Mouse (Mus musculus) kidney, embryonic 16.5 days (tissue): ENCODE measurements around the gene Scube1. TPM values are rescaled to one million over a fixed set of nuclear protein-coding genes. Genes with fewer than 3 reads are reported as not detected.

ENCODE experiments used
- ATAC-seq: fragments of 200-750 bp; cut with Nextera tagmentation; 2 replicates; pipeline ENCODE4 v1.8.0; 2017; ENCODE audit warnings: moderate TSS enrichment; ENCODE audit not compliant: low FRiP score, low TSS enrichment
- H3K27ac ChIP-seq: fragments of 300-500 bp; sonication (generic); 2 replicates; pipeline ENCODE4 v1.5.1; 2014; ENCODE audit warnings: low read length
- H3K27me3 ChIP-seq: fragments of 300-500 bp; sonication (generic); 2 replicates; pipeline ENCODE4 v1.6.1; 2014; ENCODE audit warnings: low read length, control low read depth, mixed read lengths; ENCODE audit not compliant: insufficient read depth
- H3K36me3 ChIP-seq: fragments of 300-500 bp; sonication (generic); 2 replicates; pipeline ENCODE4 v1.6.1; 2014; ENCODE audit warnings: low read length, control low read depth, mixed read lengths; ENCODE audit not compliant: insufficient read depth
- H3K4me1 ChIP-seq: fragments of 300-500 bp; sonication (generic); 2 replicates; pipeline ENCODE4 v1.6.1; 2014; ENCODE audit warnings: low read length, control low read depth, mixed read lengths; ENCODE audit not compliant: insufficient read depth
- H3K4me2 ChIP-seq: fragments of 300-500 bp; sonication (generic); replicated peaks from 2 replicates; pipeline ENCODE4 v1.6.1; 2014; ENCODE audit warnings: low read depth, low read length
- H3K4me3 ChIP-seq: fragments of 300-500 bp; sonication (generic); 2 replicates; pipeline ENCODE4 v1.5.1; 2014; ENCODE audit warnings: mild to moderate bottlenecking, low read length
- H3K9ac ChIP-seq: fragments of 300-500 bp; sonication (generic); replicated peaks from 2 replicates; pipeline ENCODE4 v1.6.1; 2014; ENCODE audit warnings: low read length
- H3K9me3 ChIP-seq: fragments of 300-500 bp; sonication (generic); 2 replicates; pipeline ENCODE4 v1.6.1; 2016; ENCODE audit warnings: low read length, control low read depth
- WGBS: fragments of 180-500 bp; shearing (Covaris S2); extraction: QIAGEN DNeasy Blood & Tissue Kit; methylation state at CpG from one replicate; pipeline ENCODE4 v1.1.7; 2014; 5-methylcytosine and 5-hydroxymethylcytosine counted together
- polyA plus RNA-seq: library from polyadenylated mRNA; unstranded; fragments of >200 nt; fragmentation: Nextera tagmentation; extraction: Ambion mirVana; gene quantifications from 2 replicates; pipeline ENCODE4 v1.2.1, GENCODE M21; 2015

Scube1 gene
- polyA plus RNA-seq, 1 experiment from 2014 or later = 4.8 TPM

DNA sequence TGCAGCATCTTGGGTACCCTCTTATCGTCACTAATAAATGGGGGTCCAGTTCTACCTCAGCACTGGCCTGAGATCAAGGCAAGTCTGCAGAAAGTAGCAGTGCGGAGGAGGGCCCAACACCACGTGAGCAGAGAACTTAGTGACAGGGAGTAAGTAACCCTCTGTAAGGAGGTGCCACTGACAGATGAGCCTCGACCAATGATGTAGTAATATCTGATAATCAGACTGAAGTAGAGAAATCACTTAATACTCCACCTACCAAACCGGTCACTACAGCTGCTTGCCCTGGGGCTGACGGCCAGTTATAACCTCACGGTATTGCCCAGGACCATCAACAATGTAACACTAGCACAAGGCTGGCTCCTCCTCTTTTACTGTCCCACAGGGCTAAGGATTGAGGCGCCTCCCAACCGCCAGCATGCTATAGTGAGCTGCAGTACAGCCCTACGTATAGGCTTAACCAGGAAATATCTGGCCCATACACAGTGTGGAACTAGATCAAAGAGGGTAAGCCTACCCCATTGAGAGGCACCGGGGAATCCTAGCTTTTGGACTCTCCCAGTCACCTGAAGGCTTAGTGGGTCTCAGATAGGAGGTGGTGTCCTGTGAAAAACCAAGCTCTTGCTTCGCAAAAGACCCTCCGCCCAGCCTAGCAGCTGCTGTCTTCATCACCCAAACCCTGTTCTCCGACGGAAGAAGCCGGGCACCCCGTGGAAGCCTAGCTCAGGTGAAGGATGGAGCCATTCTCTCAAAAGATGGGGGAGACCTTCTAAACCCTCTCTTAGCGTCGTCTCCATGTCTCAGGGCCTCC is 130.9 kb downstream of the Scube1 start:
- Histone ChIP-seq H3K36me3 (no peaks in the 10 kb centered on the region), H3K4me3 (peak overlapping the region; percentile 90), H3K9me3 (no peaks in the 10 kb centered on the region), H3K4me2 (peak overlapping the region; percentile 88), H3K27me3 (no peaks in the 10 kb centered on the region), H3K27ac (no peak overlapping the region), H3K4me1 (peaks cover 17% of the 10 kb centered on the region), H3K9ac (peak overlapping the region; percentile 82)
- 8% methylated on average over 19 of the region's 19 CpGs for WGBS
- ATAC-seq = peak; percentile 72

- H3K9me3 ChIP-seq = no peaks in the 10 kb centered on the region
- no peak overlapping the region for H3K4me3 ChIP-seq
- H3K27me3 ChIP-seq = no peaks in the 10 kb centered on the region
- H3K27ac ChIP-seq = no peak overlapping the region
- H3K4me2 ChIP-seq = 0 out of 2 replicates have a peak overlapping the region, but pooled peaks have one; percentile 88
- H3K4me1 ChIP-seq = peaks cover 17% of the 10 kb centered on the region
- no peak for ATAC-seq
- peak overlapping the region; percentile 82; the same call in 1 of the 2 replicates for H3K9ac ChIP-seq
- H3K36me3 ChIP-seq = peaks cover 4% of the 10 kb centered on the region; the same call in 1 of the 2 replicates
Observed at GRCm38 (mm10) chr15:83593189-83593585, 131.6 kb downstream of the Scube1 start.

DNA sequence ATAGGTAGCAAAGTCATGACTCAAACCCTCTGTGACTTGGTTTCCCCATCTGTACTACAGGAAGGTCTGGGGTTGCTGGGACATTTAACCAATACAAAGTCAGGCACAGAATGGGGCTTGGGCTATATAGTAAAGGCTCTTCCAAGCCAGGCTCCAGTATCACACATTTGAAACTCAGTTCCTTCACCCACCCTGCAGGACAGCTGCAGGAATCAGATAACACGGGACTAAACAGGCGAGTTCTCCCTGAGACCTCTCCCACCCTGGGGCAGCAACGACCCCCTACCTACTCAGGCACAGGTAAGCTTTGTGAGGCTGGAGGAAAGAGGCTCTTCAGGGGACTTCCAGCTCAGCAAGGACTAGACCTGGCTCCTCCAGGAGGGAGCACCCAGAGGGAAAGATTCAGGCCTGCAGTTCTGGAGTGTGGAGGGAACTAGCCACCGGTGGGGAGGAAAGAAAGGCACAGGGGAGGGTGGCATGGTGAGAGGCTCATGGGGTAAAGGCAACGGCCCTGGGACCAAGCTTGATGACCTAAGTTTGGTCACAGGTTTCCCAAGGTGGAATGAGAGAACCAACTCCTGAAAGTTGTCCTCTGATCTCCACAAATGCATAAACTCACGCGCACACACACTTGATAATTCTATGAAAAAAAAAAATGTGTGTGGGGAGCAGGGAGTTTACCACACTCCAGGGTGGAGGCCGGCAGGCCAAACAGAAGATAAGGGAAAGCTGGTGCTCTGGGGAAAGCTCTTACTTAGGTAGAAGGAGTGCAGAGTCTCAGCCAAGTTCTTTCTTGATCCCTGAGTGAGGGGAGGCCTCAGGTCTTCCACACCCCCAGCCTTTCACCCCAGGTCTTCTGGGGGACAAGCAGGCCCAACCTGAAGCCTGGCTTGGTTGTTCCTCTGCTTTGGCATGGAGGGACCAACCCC is 132.3 kb downstream of the Scube1 start:
- Histone ChIP-seq H3K4me3 (no peak overlapping the region), H3K4me1 (peaks cover 17% of the 10 kb centered on the region), H3K4me2 (no peak overlapping the region), H3K9ac (peak overlapping the region; percentile 82; the same call in 1 of the 2 replicates), H3K27me3 (no peaks in the 10 kb centered on the region), H3K36me3 (peaks cover 7% of the 10 kb centered on the region; the same call in 1 of the 2 replicates), H3K9me3 (no peaks in the 10 kb centered on the region), H3K27ac (no peak overlapping the region)
- no peak for ATAC-seq
- WGBS = 81% methylated on average over 8 of the region's 8 CpGs

- WGBS = 66% methylated on average over 6 of the region's 6 CpGs
- H3K9ac ChIP-seq = no peak overlapping the region
- peaks cover 15% of the 10 kb centered on the region for H3K36me3 ChIP-seq
- no peaks in the 10 kb centered on the region for H3K27me3 ChIP-seq
- H3K4me3 ChIP-seq = no peak overlapping the region
- peaks cover 17% of the 10 kb centered on the region for H3K4me1 ChIP-seq
- H3K4me2 ChIP-seq = no peak overlapping the region
- H3K9me3 ChIP-seq = no peaks in the 10 kb centered on the region
- no peak overlapping the region for H3K27ac ChIP-seq
- ATAC-seq = no peak
Observed at GRCm38 (mm10) chr15:83591758-83592157, 133.1 kb downstream of the Scube1 start.

DNA sequence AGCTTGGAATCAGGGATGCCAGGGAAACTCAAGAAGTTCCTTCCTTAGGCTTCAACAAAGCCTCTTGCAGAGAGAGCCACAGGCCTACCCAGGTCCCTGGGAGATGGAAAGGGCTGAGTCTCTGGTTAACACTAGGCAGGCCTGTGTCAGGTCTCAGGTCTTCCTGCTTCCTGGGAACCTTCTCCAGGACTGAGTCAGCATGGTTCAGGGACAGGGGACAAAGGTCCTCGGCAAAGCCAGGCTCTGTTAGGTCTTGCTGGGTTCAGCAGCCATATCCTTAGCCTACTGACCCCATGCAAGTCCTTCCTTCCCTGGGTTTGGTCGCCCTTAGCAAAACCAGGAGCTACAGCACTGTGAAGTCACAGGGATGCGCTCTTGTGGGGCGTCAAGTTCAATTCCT is 134.0 kb downstream of the Scube1 start:
- Histone ChIP-seq H3K36me3 (peaks cover 24% of the 10 kb centered on the region), H3K9ac (no peak overlapping the region), H3K4me3 (no peak overlapping the region), H3K27me3 (no peaks in the 10 kb centered on the region), H3K27ac (no peak overlapping the region), H3K9me3 (peaks cover 8% of the 10 kb centered on the region), H3K4me2 (no peak overlapping the region), H3K4me1 (peaks cover 17% of the 10 kb centered on the region)
- 82% methylated on average over 4 of the region's 4 CpGs for WGBS
- no peak for ATAC-seq

DNA sequence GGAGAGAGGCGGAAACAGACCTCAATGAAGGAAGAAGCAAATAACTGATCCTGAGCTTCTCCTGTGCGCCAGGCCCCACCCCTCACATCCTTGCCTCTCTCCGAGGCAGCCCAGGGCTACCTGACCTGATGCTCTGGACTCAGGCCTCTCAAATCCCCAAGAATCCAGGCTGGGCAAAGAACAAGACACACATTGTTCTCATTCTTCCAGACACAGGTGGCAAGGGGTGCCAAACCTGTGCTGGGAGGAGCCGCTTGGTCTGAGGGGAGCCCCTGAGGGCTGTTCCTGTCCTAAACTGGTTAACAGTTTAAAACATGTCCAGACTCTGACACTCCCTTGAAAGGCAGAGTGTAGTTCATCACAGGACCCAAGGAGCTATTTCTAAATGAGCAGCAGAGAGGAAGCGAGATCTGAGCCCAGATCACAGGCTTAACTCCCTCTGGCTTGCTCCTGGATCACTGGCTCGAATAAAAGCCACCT is 140.0 kb downstream of the Scube1 start:
- peaks cover 8% of the 10 kb centered on the region for H3K9me3 ChIP-seq

GRCm38 (mm10) chr15:83583419-83584156 is 141.2 kb downstream of the Scube1 start:
- Histone ChIP-seq H3K4me3 (no peak overlapping the region), H3K9me3 (peaks cover 8% of the 10 kb centered on the region), H3K9ac (no peak overlapping the region), H3K4me1 (no peaks in the 10 kb centered on the region), H3K27ac (no peak overlapping the region), H3K36me3 (peaks cover 73% of the 10 kb centered on the region), H3K27me3 (no peaks in the 10 kb centered on the region), H3K4me2 (no peak overlapping the region)
- WGBS = 68% methylated on average over 8 of the region's 8 CpGs
- no peak for ATAC-seq

More for the DNA sequence above, 140.0 kb downstream of the Scube1 start:
- Histone ChIP-seq H3K4me1 (no peaks in the 10 kb centered on the region), H3K9ac (no peak overlapping the region), H3K27me3 (no peaks in the 10 kb centered on the region), H3K36me3 (peaks cover 67% of the 10 kb centered on the region), H3K4me2 (no peak overlapping the region), H3K27ac (no peak overlapping the region), H3K4me3 (no peak overlapping the region)
- 92% methylated on average over 6 of the region's 6 CpGs for WGBS
- no peak for ATAC-seq

- Histone ChIP-seq H3K27me3 (no peaks in the 10 kb centered on the region), H3K9ac (no peak overlapping the region), H3K9me3 (peaks cover 8% of the 10 kb centered on the region), H3K36me3 (peaks cover 71% of the 10 kb centered on the region), H3K4me1 (no peaks in the 10 kb centered on the region), H3K27ac (no peak overlapping the region), H3K4me2 (no peak overlapping the region), H3K4me3 (no peak overlapping the region)
- 74% methylated on average over 4 of the region's 4 CpGs for WGBS
- ATAC-seq = no peak
Observed at GRCm38 (mm10) chr15:83582931-83583330, 141.9 kb downstream of the Scube1 start.

- Histone ChIP-seq H3K36me3 (peaks cover 68% of the 10 kb centered on the region), H3K4me2 (no peak overlapping the region), H3K4me1 (no peaks in the 10 kb centered on the region), H3K27ac (no peak overlapping the region), H3K27me3 (no peaks in the 10 kb centered on the region), H3K9ac (no peak overlapping the region), H3K4me3 (no peak overlapping the region), H3K9me3 (no peaks in the 10 kb centered on the region)
- WGBS = 88% methylated on average over 9 of the region's 9 CpGs
- no peak for ATAC-seq
Observed at GRCm38 (mm10) chr15:83576651-83577050, 148.2 kb downstream of the Scube1 start.
